Mouse (Mus musculus): ENCODE measurements around the gene Nanos2. TPM values are rescaled to one million over a fixed set of nuclear protein-coding genes. Genes with fewer than 3 reads are reported as not detected.

The Nanos2 gene
- polyA plus RNA-seq, 1 experiment from 2014 or later: not detected

- H3K4me3 ChIP-seq (replicated peaks): no peak overlapping the region
- no peaks in the 10 kb centered on the region; the same call in 1 of the 2 replicates for H3K4me1 ChIP-seq (replicated peaks)
- no peak overlapping the region for H3K9ac ChIP-seq (replicated peaks)
- 93% methylated on average over 7 of the region's 7 CpGs for WGBS
- ATAC-seq (ENCODE audit: insufficient number of reproducible peaks, insufficient read depth, low FRiP score, low TSS enrichment, low read depth): no peak
- no peaks in the 10 kb centered on the region for H3K36me3 ChIP-seq
- no peak overlapping the region for H3K4me2 ChIP-seq
- H3K27ac ChIP-seq: no peak overlapping the region
- H3K27me3 ChIP-seq: peaks cover 42% of the 10 kb centered on the region
- H3K9me3 ChIP-seq: no peaks in the 10 kb centered on the region
Observed at GRCm38 (mm10) chr7:19017909-19018308, 30.7 kb downstream of the Nanos2 start.

DNA sequence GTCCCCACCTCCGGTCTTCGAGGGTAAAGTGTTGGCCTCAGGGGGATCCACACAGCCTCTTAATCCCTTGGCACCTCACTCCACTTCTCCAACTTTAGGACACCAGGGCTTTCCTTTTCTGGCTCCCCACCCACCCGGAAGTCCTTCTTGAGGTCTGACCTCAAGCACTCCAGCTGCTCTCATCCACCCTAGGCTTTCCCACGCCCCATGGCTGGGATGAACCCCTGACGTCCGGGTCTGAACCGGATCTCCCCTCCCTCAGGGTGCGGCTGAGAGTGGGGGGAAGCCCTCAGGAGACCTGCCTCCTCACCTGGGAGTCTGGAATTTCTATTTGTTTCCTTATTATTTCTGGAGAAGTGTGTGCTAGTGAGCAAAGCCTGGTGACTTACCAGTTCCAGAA, 33.8 kb downstream of the Nanos2 start:
- WGBS: 20% methylated on average over 8 of the region's 8 CpGs
- no peak for ATAC-seq (ENCODE audit: insufficient number of reproducible peaks, insufficient read depth, low FRiP score, low TSS enrichment, low read depth)
- Histone ChIP-seq H3K27ac (no peak overlapping the region), H3K9me3 (no peaks in the 10 kb centered on the region), H3K27me3 (peaks cover 47% of the 10 kb centered on the region), H3K4me2 (no peak overlapping the region), H3K9ac (replicated peaks) (no peak overlapping the region), H3K36me3 (no peaks in the 10 kb centered on the region), H3K4me1 (replicated peaks) (peaks cover 19% of the 10 kb centered on the region), H3K4me3 (replicated peaks) (no peak overlapping the region)

- H3K4me3 ChIP-seq (replicated peaks): peak overlapping the region; percentile 95
- 0 out of 2 replicates have a peak overlapping the region, but pooled peaks have one; percentile 6 for H3K4me2 ChIP-seq
Observed at GRCm38 (mm10) chr7:19022189-19022958, 35.2 kb downstream of the Nanos2 start.

DNA sequence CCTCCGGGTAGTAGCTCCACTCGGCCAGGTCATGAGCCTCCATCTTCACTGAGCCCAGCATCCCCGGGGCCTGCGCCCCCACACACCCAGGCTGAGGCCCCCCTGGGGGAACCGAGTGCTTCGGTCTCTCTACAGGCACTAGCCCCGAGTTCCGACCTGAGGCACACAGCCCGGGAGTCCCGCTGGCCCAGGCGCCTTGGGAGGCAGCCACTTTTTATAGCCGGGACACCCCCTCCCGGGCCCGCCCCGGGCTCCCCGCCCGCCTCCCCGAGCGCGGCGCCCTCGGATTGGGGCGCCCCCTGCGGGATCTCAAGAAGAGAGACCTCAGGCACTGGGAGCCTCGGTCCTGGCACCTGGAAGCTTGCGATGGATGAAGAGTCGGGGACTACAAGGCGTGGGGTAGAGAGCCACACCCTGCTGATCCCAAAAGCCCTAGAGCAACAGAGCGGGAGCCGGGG, 36.2 kb downstream of the Nanos2 start, which contains the start of gene Foxa3:
Gene Foxa3 (minus strand): TSS at position 182 of the 458 bp plus-strand sequence.
- WGBS: 3% methylated on average over 30 of the region's 30 CpGs
- Histone ChIP-seq H3K4me3 (replicated peaks) (peak within 1 kb of the TSS; percentile 95), H3K9me3 (no peaks in the 10 kb centered on the region), H3K27me3 (peaks cover 47% of the 10 kb centered on the region), H3K9ac (replicated peaks) (peak within 1 kb of the TSS; percentile 91), H3K36me3 (peaks cover under 1% of the 10 kb centered on the region; the same call in 1 of the 2 replicates), H3K27ac (peak within 1 kb of the TSS; percentile 72), H3K4me2 (peak within 1 kb of the TSS; percentile 78), H3K4me1 (replicated peaks) (peaks cover 22% of the 10 kb centered on the region)
- 0 out of 2 replicates have a peak, but pooled peaks have one; percentile 3 for ATAC-seq (ENCODE audit: insufficient number of reproducible peaks, insufficient read depth, low FRiP score, low TSS enrichment, low read depth)

More at GRCm38 (mm10) chr7:19022189-19022958, 35.2 kb downstream of the Nanos2 start:
- H3K9ac ChIP-seq (replicated peaks): no peak overlapping the region
- ATAC-seq (ENCODE audit: insufficient number of reproducible peaks, insufficient read depth, low FRiP score, low TSS enrichment, low read depth): no peak
- H3K36me3 ChIP-seq: no peaks in the 10 kb centered on the region
- H3K4me1 ChIP-seq (replicated peaks): peaks cover 22% of the 10 kb centered on the region
- H3K27ac ChIP-seq: no peak overlapping the region
- no peaks in the 10 kb centered on the region for H3K9me3 ChIP-seq
- peaks cover 47% of the 10 kb centered on the region for H3K27me3 ChIP-seq
- 54% methylated on average over 18 of the region's 18 CpGs for WGBS

DNA sequence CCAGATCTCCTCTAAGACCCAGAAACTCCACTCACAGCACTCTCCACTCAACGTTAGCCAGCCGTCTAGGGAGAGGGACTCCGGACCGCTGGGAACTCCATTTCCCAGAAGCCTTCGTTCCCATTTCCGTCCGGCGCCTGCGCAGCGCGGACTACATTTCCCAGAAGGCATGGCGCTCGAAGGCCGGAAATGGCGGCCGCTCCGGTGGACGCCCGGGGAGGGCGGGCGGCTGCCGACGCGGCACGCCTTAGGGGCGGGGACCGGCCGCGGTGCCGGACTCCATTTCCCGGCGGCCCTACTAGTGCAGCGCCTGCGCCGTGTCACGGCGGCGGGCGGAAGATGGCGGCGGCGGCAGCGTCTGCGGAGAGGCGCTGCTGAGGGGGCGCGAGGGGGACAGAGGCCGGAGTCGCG, 36.9 kb downstream of the Nanos2 start, which contains the start of gene Sympk:
Gene Sympk (plus strand): TSS at position 282 of the 411 bp plus-strand sequence.
- Histone ChIP-seq H3K9ac (replicated peaks) (peak within 1 kb of the TSS; percentile 91), H3K4me2 (peak within 1 kb of the TSS; percentile 78), H3K27ac (peak within 1 kb of the TSS; percentile 72), H3K9me3 (no peaks in the 10 kb centered on the region), H3K27me3 (peaks cover 47% of the 10 kb centered on the region), H3K4me3 (replicated peaks) (peak within 1 kb of the TSS; percentile 95), H3K36me3 (peaks cover 8% of the 10 kb centered on the region), H3K4me1 (replicated peaks) (peaks cover 22% of the 10 kb centered on the region)
- ATAC-seq (ENCODE audit: insufficient number of reproducible peaks, insufficient read depth, low FRiP score, low TSS enrichment, low read depth): peak; percentile 94
- WGBS: under 1% methylated on average over 37 of the region's 50 CpGs

- peak; percentile 61 for ATAC-seq (ENCODE audit: insufficient number of reproducible peaks, insufficient read depth, low FRiP score, low TSS enrichment, low read depth)
- peak overlapping the region; percentile 95 for H3K4me3 ChIP-seq (replicated peaks)
- H3K27me3 ChIP-seq: peaks cover 42% of the 10 kb centered on the region
- no peaks in the 10 kb centered on the region for H3K9me3 ChIP-seq
- peaks cover 22% of the 10 kb centered on the region for H3K4me1 ChIP-seq (replicated peaks)
- H3K9ac ChIP-seq (replicated peaks): peak overlapping the region; percentile 91
- WGBS: 2% methylated on average over 36 of the region's 36 CpGs
- peaks cover 14% of the 10 kb centered on the region for H3K36me3 ChIP-seq
- peak overlapping the region; percentile 72 for H3K27ac ChIP-seq
- peak overlapping the region; percentile 78 for H3K4me2 ChIP-seq
Observed at GRCm38 (mm10) chr7:19024581-19025255, 37.5 kb downstream of the Nanos2 start.

DNA sequence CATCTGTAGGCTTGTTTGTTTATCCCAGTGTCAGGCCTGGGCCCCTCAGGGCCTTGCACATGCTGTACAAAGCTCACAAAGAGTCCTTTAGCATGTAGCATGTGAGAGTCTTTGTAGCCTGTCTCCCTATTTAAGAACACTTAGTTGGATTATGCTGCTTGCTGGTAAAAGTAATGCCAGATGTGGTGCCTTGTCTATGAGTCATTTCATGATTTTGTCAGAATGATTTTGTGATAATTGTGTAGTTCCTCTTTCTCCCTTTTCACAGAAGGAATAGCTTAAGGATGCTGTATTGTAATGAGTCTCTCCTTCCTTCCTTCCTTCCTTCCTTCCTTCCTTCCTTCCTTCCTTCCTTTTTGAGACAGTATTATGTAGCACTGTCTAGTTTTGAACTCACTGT, 40.9 kb downstream of the Nanos2 start:
- H3K4me2 ChIP-seq: no peak overlapping the region
- H3K9ac ChIP-seq (replicated peaks): no peak overlapping the region
- no peak for ATAC-seq (ENCODE audit: insufficient number of reproducible peaks, insufficient read depth, low FRiP score, low TSS enrichment, low read depth)
- H3K27me3 ChIP-seq: peaks cover 9% of the 10 kb centered on the region
- H3K27ac ChIP-seq: no peak overlapping the region
- no peaks in the 10 kb centered on the region for H3K9me3 ChIP-seq
- no peak overlapping the region for H3K4me3 ChIP-seq (replicated peaks)
- H3K36me3 ChIP-seq: peaks cover 48% of the 10 kb centered on the region
- peaks cover 22% of the 10 kb centered on the region for H3K4me1 ChIP-seq (replicated peaks)

GRCm38 (mm10) chr7:19029084-19029653, 42.0 kb downstream of the Nanos2 start:
- Histone ChIP-seq H3K27ac (no peak overlapping the region), H3K9me3 (no peaks in the 10 kb centered on the region), H3K4me1 (replicated peaks) (peaks cover 17% of the 10 kb centered on the region), H3K27me3 (no peaks in the 10 kb centered on the region), H3K9ac (replicated peaks) (no peak overlapping the region), H3K36me3 (peaks cover 59% of the 10 kb centered on the region), H3K4me3 (replicated peaks) (no peak overlapping the region), H3K4me2 (no peak overlapping the region)
- WGBS: 68% methylated on average over 6 of the region's 6 CpGs
- ATAC-seq (ENCODE audit: insufficient number of reproducible peaks, insufficient read depth, low FRiP score, low TSS enrichment, low read depth): peak; percentile 48; the same call in 1 of the 2 replicates

DNA sequence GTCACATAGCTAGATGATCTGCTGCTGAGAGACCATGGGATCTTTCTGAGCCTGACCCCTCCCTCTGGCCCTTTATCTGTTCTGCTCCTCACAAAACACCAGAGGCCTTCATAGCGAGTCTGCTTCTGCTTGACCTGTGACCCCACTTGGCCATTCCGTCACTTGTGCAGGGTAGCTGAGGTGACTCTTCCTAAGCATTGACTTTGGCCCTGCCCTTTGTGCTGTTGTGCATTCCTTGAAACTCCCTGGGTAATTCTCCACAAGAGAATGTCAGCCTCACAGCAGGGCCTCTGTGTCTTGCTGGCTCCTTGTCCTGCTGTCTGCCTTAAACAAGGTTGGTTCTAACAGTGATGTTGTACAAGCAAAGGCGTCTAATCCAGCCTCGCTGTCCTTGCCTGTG, 44.4 kb downstream of the Nanos2 start:
- Histone ChIP-seq H3K27ac (no peak overlapping the region), H3K9ac (replicated peaks) (no peak overlapping the region), H3K36me3 (peaks cover 83% of the 10 kb centered on the region), H3K4me1 (replicated peaks) (no peaks in the 10 kb centered on the region), H3K4me2 (no peak overlapping the region), H3K9me3 (no peaks in the 10 kb centered on the region), H3K4me3 (replicated peaks) (no peak overlapping the region), H3K27me3 (no peaks in the 10 kb centered on the region)
- 84% methylated on average over 4 of the region's 4 CpGs for WGBS
- no peak for ATAC-seq (ENCODE audit: insufficient number of reproducible peaks, insufficient read depth, low FRiP score, low TSS enrichment, low read depth)

Measured in limb, embryonic 12.5 days (tissue).